Comparison of ENCODE assay signal across 8 mouse cellular contexts in genomic region chr4:45279981-45280548, GRCm38 (mm10). TPM values are rescaled to one million over a fixed set of nuclear protein-coding genes. Genes with fewer than 3 reads are reported as not detected.
A peak's percentile ranks its signal among the peaks of the same experiment; 100 is the strongest.
DNase-seq lines count a peak whose midpoint lies in the region; ATAC-seq and TF ChIP-seq lines count a peak whose summit lies in the region.

No protein-coding gene starts in this region.

- no peak overlapping the region for H3K9ac ChIP-seq in embryonic facial prominence, embryonic 11.5 days (replicated peaks; ENCODE audit: low read length)
- H3K9ac ChIP-seq in neural tube, embryonic 15.5 days (replicated peaks), result no peak overlapping the region

- H3K36me3 ChIP-seq in E14TG2a.4 (ENCODE audit: insufficient read depth, low read length), result no peaks in the 10 kb centered on the region
- no peaks in the 10 kb centered on the region for H3K36me3 ChIP-seq in embryonic facial prominence, embryonic 11.5 days (replicated peaks; ENCODE audit: control insufficient read depth, insufficient read depth, low read depth, low read length)
- no peaks in the 10 kb centered on the region for H3K36me3 ChIP-seq in neural tube, embryonic 15.5 days

- no peak overlapping the region for H3K4me3 ChIP-seq in E14TG2a.4 (replicated peaks; ENCODE audit: low read length)
- no peak overlapping the region for H3K4me3 ChIP-seq in embryonic facial prominence, embryonic 11.5 days (ENCODE audit: low read depth, low read length)
- no peak overlapping the region for H3K4me3 ChIP-seq in neural tube, embryonic 15.5 days (replicated peaks)

- 14% methylated on average over 4 of the region's 4 CpGs for WGBS in embryonic facial prominence, embryonic 11.5 days
- WGBS in neural tube, embryonic 15.5 days, result 18% methylated on average over 4 of the region's 4 CpGs

- intact Hi-C loops in heart, postnatal 36 days (cut with DNase I), result loop anchor here (1.0 to 2.0 kb wide), 4 partner anchors 117 to 307 kb away; no protein-coding TSS in a partner anchor

- DNase-seq in adrenal gland, postnatal 36 days, result peak; percentile 66 to 78
- peak; percentile 82 for DNase-seq in embryonic facial prominence, embryonic 11.5 days (ENCODE audit: low spot score)
- DNase-seq in heart, postnatal 36 days, result peak; percentile 48 to 57
- peak; percentile 74 to 77 for DNase-seq in kidney, postnatal 25 days
- DNase-seq in lung, adult 18-20 months, result peak; percentile 27 to 62
- DNase-seq in testis, postnatal 14 days (ENCODE audit: low spot score), result peak; percentile 45

- H3K9me3 ChIP-seq in E14TG2a.4 (ENCODE audit: low read length), result peaks cover 4% of the 10 kb centered on the region; the same call in 1 of the 2 replicates
- H3K9me3 ChIP-seq in embryonic facial prominence, embryonic 11.5 days (replicated peaks; ENCODE audit: control insufficient read depth, low read length), result no peaks in the 10 kb centered on the region
- no peaks in the 10 kb centered on the region for H3K9me3 ChIP-seq in neural tube, embryonic 15.5 days (replicated peaks)

- H3K4me2 ChIP-seq in embryonic facial prominence, embryonic 11.5 days (ENCODE audit: low read depth, low read length), result no peak overlapping the region
- H3K4me2 ChIP-seq in neural tube, embryonic 15.5 days, result no peak overlapping the region

- peaks cover 8% of the 10 kb centered on the region for H3K4me1 ChIP-seq in E14TG2a.4 (replicated peaks; ENCODE audit: low read depth, low read length)
- no peaks in the 10 kb centered on the region for H3K4me1 ChIP-seq in embryonic facial prominence, embryonic 11.5 days (ENCODE audit: control insufficient read depth, insufficient read depth, low read length)
- H3K4me1 ChIP-seq in neural tube, embryonic 15.5 days, result no peaks in the 10 kb centered on the region

- peak; percentile 61 for TF ChIP-seq CTCF in E14TG2a.4 (conservative IDR thresholded peaks at IDR 0.05; ENCODE audit: low read length)

- no peak overlapping the region for H3K27ac ChIP-seq in embryonic facial prominence, embryonic 11.5 days (replicated peaks; ENCODE audit: low read depth, low read length)
- no peak overlapping the region for H3K27ac ChIP-seq in neural tube, embryonic 15.5 days (replicated peaks)

- peaks cover 15% of the 10 kb centered on the region for H3K27me3 ChIP-seq in E14TG2a.4 (ENCODE audit: insufficient read depth, low read length)
- H3K27me3 ChIP-seq in embryonic facial prominence, embryonic 11.5 days (ENCODE audit: control insufficient read depth, insufficient read depth, low read length), result no peaks in the 10 kb centered on the region
- H3K27me3 ChIP-seq in neural tube, embryonic 15.5 days (replicated peaks), result no peaks in the 10 kb centered on the region

- ATAC-seq in embryonic facial prominence, embryonic 11.5 days (replicated peaks; ENCODE audit: insufficient number of reproducible peaks, low FRiP score, low TSS enrichment, low read depth), result peak; percentile 62; the same call in 1 of the 2 replicates
- ATAC-seq in neural tube, embryonic 15.5 days (ENCODE audit: low FRiP score), result peak; percentile 69

RNA-seq across cellular contexts. Expression of gene Trmt10b, which starts 16.9 kb away (rescaled TPM):
- 10 to 100 TPM in 1 of 2 experiments, 1 to 10 TPM in 1; 9.8 to 12.4 TPM for total RNA-seq in adrenal gland, postnatal 36 days (2021)
- 20.5 and 22.3 TPM in 2 replicates for polyA plus RNA-seq in embryonic facial prominence, embryonic 11.5 days (2014; fragmentation: Nextera tagmentation; extraction: Ambion mirVana)
- 1 to 10 TPM; 5.1 to 5.2 TPM for total RNA-seq in heart, postnatal 36 days (2021)
- 22.8 and 23.5 TPM in 2 replicates for polyA plus RNA-seq in neural tube, embryonic 15.5 days (2015; fragmentation: Nextera tagmentation; extraction: Ambion mirVana)
